Mouse (Mus musculus) brain, embryonic 18.5 days (tissue): ENCODE data around the gene Ghdc.
A peak's percentile ranks its signal among the peaks of the same experiment; 100 is the strongest.

Experiments used
- DNase-seq: peaks from one replicate; pipeline ENCODE4 v3.0.0-alpha.2; 2012; ENCODE audit warnings: low read depth, low spot score

Ghdc gene

DNA sequence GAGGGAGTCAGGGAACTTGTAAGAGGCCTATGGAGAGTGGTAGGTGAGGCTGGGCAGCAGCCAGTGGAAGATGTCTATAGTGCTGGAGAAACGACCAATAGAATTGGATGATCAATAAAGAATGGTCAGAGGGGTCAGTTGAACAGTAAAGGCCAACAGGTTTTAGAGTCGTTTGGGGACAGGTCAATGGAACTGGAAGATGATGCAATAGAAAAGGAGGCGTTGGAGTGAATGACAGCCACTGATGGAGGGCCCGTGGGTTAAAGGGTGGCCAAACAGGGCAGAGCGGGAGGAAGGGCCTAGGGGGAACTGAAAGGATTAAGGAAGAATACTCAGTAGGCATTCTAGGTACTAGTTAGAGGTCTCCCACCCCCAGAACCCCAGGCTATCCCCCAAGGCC, 23.6 kb downstream of the Ghdc start:
- no peak for DNase-seq

DNA sequence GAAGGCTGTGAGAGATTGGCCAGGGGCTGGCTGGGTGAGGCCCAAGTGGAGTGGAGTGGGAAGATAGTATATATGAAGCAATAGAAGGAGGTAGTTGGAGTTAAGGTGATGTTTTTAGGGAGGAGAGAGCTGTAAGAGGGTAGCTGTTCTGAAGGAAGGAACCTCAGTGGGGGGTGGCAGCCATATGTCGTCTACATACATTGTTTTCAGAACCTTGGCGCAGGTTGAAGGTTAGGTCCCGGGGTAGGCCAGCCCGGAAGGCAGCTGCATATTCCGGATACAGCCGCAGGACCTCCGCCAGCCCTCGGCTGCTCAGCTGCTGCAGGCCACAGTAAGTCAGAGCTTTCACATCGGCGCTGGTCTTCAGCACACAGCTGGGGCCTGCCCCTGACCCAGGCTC, 24.2 kb downstream of the Ghdc start:
- no peak for DNase-seq

DNA sequence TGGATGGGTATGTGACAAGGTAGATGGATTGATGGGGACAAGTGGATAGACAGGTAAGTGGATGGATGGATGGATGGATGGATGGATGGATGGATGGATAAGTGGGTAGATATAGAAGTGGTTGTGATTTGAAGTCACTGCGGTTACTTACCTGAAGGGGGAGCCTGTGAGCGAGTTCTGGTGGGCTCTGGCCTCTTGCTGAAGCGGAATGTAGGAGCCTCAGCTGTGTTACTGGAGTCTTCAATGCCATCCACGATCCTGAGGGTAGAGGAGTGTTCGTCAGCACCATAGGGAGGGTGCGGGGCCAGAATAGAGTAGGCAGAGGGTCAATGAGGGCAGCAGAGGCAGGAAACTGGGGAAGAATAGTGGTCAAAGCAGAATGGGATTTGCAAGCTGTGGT, 25.7 kb downstream of the Ghdc start:
- no peak for DNase-seq

DNA sequence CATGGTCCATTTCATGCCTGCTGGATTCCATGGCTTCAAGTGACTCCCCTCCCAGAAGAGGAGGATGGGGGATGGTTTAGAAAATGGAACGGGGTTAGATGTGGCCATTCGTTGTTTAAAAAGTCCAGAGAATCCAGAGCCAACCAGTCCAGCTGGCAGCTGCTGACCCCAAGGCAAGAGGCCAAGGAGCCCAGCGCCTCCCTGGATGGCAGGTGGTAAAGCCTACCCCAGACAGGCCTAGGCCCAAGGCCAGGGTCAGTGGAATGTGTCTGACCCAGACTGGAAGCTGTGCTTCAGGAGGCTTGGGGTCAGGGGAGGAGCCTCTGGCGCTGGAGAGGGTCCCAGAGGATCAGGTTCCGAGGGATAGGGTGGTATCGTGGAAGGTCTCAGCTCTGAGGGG, 29.4 kb downstream of the Ghdc start:
- no peak for DNase-seq

- DNase-seq, result no peak
Measured at GRCm38 (mm10) chr11:100738749-100739148, 32.0 kb downstream of the Ghdc start.

DNA sequence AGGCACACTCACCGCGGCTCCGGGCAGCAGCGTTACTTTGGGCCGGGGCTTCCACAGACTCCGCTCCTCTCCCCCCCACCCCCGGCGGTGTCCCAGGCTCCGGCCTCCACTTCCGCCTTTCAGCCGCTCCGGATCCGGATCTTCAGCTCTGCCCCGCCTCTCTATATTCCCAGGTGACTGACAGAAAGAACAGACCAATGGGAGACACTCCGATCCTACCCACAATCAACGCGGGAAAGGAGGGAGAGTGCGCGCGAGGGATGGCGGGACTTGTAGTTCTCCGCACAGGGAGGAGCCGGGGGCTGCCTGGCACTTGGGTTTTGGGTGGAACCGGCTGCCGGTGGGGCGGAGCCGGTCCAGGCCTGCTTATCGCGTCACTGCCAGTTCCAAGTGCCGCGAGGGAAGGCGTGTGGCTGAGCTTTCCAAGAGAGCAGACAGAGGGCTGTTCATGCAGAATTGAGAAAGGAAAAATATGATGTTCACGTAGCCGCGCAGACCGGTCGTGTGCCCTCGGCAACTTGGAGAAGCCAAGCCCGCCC, 32.6 kb downstream of the Ghdc start, which contains the start of gene Rab5c:
Rab5c (minus strand) TSS at position 150 of the 539 bp plus-strand sequence.
- DNase-seq, result peak; percentile 98

DNA sequence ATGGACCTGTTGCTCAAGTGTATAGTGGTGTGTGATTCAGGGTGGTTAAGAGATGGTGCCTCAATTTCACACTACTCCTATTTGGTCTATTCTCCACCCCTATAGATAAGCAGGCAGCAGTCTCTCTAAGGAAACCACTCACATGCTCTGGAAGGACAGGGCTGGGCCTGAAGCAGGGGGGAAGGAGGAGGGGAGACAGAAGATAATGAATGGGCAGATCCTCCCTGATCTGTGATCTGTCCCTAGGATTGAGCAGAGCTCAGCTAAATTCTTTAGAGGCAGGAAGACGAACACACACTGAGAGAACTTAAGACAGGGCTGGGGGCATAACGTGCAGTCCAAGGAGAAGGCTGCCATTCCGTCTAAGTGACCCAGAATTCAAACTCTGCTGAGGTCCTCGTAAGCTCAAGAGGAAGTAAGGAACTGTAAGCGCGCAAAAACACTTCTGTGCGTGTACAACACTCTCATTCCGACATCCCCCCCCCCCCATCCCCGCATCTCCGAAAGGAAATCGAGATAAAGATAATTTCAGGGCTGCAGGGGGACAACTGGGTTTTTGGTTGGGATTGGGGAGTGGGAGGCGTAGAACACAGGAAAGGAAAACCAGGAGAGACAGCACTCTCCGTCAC, 33.5 kb downstream of the Ghdc start:
- no peak for DNase-seq

DNA sequence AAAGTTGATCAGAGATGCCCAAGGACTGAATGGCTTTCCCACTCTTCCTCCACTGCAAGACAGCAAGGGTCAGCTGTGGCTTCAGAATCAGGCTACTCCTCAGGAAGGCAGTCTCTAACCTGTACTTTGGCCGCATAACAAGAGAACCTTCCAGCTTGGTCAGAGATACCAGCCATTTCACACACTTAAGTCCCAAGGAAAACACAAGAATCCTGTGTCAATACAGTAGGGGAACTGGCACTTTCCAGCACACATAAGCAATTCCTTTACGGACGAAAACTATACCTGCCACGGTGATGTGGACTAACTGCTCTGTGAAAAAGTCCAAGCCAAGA, 34.0 kb downstream of the Ghdc start:
- no peak for DNase-seq

DNA sequence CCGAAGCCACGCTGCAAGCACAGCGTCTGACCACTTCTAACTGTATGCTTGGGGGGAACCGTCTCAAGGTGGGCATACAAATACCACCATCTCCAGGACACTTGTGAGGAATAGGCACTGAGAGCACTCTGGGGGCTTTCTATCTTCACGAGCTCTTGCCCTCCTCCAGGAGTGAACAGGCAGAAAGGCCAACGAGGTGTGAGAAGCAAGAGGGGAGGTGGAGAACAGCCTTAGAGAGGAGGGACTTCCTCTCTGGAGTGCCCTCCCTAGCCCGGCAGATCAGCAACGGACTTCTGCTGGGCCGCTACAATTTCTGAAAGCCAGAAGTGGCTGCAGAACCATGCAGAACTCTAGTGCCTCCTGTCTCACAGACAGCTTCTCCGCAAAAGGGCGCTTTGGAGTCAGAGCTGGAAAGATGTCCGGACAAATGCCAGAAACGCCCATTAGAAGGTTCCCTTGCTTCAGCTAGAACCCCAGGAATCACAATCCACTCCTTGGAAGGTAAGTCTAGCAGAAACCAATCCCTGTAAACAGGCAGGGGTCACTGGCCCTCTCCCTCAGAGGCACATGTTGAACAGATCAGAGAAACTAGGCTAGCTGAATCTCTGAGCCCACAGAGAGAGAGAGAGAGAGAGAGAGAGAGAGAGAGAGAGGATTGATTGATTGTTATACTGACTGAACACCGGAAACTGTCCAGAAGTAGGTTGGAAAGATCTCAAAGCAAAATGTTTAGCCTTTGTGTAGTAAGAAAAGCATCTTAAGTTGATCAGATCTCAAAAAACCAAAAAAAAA, 34.6 kb downstream of the Ghdc start:
- DNase-seq, result no peak

DNA sequence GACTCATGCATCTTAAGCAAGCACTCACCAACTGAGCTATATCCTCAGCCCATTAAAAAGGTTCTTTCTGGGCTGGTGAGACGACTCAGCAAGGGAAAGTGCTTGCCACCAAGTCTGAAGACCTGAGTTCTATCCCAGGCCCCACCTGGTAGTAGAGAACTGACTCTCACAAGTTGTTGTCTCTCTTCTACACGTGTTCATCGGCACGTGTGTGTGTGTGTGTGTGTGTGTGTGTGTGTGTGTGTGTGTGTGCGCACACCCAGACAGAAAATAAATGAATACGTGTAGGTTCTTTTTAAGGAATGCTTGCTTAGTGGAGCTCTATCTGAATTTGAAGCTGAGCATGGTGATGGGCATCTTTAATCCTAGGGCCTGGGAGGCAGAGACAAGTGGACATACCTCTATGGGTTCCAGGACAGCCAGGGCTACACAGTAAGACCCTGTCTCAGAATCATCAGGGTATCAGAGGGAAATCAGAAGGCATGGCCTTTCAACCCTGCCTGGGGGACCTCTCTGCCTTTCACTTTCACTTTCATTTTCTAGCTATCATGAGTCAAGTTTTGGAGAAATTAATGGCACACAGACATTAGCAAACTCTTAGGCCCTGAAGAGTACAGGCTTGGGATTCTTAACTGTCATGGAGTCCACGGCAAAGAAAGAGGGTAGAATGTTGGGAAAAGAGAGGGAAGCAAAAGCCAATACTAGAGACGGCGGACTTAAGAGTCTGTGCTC, 35.5 kb downstream of the Ghdc start:
- no peak for DNase-seq

- no peak for DNase-seq
Measured at GRCm38 (mm10) chr11:100730477-100731205, 40.1 kb downstream of the Ghdc start.

GRCm38 (mm10) chr11:100729976-100730375, 40.8 kb downstream of the Ghdc start:
- DNase-seq, result no peak

DNA sequence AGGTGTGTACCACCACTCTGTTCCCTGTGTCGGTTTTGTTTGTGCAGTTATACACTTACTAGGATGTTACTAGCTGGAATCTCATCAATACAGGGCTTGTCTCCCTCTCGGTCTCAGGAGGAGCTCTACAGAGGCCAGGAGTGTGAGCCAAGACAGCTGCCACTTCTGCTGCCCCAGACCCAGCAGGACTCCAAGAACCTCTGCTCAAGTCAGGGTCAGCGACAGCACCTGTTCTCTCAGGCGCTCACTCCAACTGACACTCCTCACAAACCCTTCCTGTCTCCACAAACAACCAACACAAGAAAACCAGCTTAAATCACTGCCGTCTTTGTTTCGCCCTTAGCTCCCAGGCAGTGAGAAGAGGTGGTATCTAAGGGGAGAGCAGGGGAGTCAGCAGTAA, 42.2 kb downstream of the Ghdc start:
- DNase-seq, result no peak

DNA sequence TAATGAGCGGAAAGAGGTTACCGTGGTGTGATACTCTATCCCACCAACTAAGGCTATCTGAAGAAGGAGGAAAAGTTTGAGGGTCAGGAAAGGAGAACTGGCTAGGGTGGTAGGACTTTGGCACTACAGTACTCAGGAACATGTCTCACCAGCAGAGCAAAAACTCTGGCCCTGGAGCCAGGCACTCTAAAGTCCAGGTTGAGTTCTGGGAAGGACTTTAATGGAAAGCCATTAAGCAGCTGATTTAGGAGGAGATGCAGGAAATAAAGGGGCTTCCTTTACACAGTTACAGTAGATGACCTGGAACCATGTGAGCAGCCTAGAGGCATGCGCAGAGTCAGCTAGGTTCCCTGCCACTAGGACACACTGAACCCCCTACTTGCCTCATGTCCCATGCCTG, 43.6 kb downstream of the Ghdc start:
- DNase-seq, result no peak

- no peak for DNase-seq
Measured at GRCm38 (mm10) chr11:100724919-100725512, 45.7 kb downstream of the Ghdc start.

GRCm38 (mm10) chr11:100722493-100723028, 48.2 kb downstream of the Ghdc start:
- no peak for DNase-seq

DNA sequence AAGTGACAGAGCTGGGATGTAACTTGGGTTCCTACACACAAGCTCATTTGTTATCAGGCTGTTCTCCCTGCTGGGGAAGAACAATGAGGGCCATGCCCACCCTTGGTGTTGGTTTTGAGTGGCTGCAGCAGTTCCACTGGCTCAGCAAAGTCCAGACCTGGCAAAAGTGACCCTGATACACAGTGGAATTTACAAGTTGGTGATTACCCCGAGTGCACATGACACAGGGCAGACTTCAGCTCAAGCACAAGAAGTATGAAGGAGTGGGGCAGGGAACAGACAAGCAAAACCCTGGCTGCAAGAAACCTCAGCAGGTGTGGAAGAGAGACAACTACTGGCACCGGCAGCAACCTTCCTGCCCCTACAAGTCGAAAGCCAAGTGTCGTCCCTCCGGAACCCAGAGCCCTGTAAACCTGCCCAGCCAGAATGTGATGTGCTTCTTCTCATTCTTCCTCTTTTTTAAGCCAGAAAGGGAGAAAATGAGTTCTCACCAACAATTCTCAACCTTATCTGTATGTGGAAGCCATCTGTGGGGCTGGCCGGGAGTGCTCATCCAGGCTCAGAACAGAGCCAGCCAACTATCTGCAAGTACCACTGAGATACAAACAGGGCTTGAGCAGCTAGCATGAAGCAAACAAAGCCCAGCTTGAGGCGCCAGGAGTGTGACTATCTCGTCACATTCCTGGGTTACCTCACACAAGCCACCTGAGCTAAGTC, 48.8 kb downstream of the Ghdc start:
- no peak for DNase-seq

DNA sequence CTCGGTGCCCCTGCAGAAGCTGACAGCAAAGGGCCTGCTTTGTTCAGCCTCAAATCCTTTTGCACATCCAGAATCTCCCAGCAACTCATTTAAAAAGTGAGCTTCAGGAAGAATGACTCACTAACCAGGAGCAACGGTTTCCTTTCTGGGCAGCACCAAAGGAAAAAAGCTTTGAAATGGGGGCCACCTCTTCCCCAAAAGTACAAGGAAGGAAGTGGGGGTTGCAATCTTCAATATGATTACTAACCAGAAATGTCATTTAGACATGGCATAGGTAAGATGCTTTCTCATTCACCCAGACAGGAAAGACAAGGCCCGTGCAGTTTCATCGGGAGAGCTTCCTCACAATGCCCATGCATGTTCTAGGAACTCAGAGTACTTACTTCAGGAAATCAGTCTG, 49.5 kb downstream of the Ghdc start:
- DNase-seq, result no peak

GRCm38 (mm10) chr11:100720345-100720744, 50.4 kb downstream of the Ghdc start:
- DNase-seq, result no peak

- no peak for DNase-seq
Measured at GRCm38 (mm10) chr11:100719893-100720292, 50.9 kb downstream of the Ghdc start.
